Mouse (Mus musculus) hindbrain, embryonic 11.5 days (tissue): ENCODE measurements around the gene Itgb2l. TPM values are rescaled to one million over a fixed set of nuclear protein-coding genes. Genes with fewer than 3 reads are reported as not detected.

Source experiments
- ATAC-seq: fragments of 200-750 bp; cut with Nextera tagmentation; 2 replicates; pipeline ENCODE4 v1.8.0; 2017; ENCODE audit warnings: mild to moderate bottlenecking, moderate TSS enrichment, moderate library complexity; ENCODE audit not compliant: low FRiP score
- DNase-seq: peaks from one replicate; pipeline ENCODE4 v3.0.0-alpha.2; 2015; ENCODE audit warnings: low spot score
- H3K27ac ChIP-seq: fragments of 300-500 bp; sonication (generic); 2 replicates; pipeline ENCODE4 v1.5.1; 2014; ENCODE audit warnings: mild to moderate bottlenecking, low read depth, low read length
- H3K27me3 ChIP-seq: fragments of 300-500 bp; sonication (generic); 2 replicates; pipeline ENCODE4 v1.6.1; 2014; ENCODE audit warnings: mild to moderate bottlenecking, low read length, moderate library complexity, mixed read lengths; ENCODE audit not compliant: control insufficient read depth, insufficient read depth
- H3K36me3 ChIP-seq: fragments of 300-500 bp; sonication (generic); 2 replicates; pipeline ENCODE4 v1.6.1; 2014; ENCODE audit warnings: mild to moderate bottlenecking, low read length, moderate library complexity, mixed read lengths; ENCODE audit not compliant: control insufficient read depth, insufficient read depth
- H3K4me1 ChIP-seq: fragments of 300-500 bp; sonication (generic); replicated peaks from 2 replicates; pipeline ENCODE4 v1.6.1; 2014; ENCODE audit warnings: low read length, mixed read lengths; ENCODE audit not compliant: control insufficient read depth, insufficient read depth
- H3K4me2 ChIP-seq: fragments of 300-500 bp; sonication (generic); replicated peaks from 2 replicates; pipeline ENCODE4 v1.6.1; 2014; ENCODE audit warnings: mild to moderate bottlenecking, low read depth, low read length
- H3K4me3 ChIP-seq: fragments of 300-500 bp; sonication (generic); 2 replicates; pipeline ENCODE4 v1.5.1; 2014; ENCODE audit warnings: low read depth, low read length
- H3K9ac ChIP-seq: fragments of 300-500 bp; sonication (generic); 2 replicates; pipeline ENCODE4 v1.6.1; 2014; ENCODE audit warnings: low read depth, low read length
- H3K9me3 ChIP-seq: fragments of 300-500 bp; sonication (generic); 2 replicates; pipeline ENCODE4 v1.6.1; 2016; ENCODE audit warnings: low read length; ENCODE audit not compliant: control insufficient read depth
- WGBS: fragments of 180-500 bp; shearing (Covaris S2); extraction: QIAGEN DNeasy Blood & Tissue Kit; methylation state at CpG from one replicate; pipeline ENCODE4 v1.1.7; 2014; 5-methylcytosine and 5-hydroxymethylcytosine counted together
- polyA plus RNA-seq: library from polyadenylated mRNA; unstranded; fragments of >200 nt; fragmentation: Nextera tagmentation; extraction: Ambion mirVana; gene quantifications from 2 replicates; pipeline ENCODE4 v1.2.1, GENCODE M21; 2014

Itgb2l gene
- polyA plus RNA-seq, 1 experiment from 2014 or later, result not detected

- H3K9me3 ChIP-seq, result no peaks in the 10 kb centered on the region
- H3K27ac ChIP-seq, result no peak overlapping the region
- no peak overlapping the region for H3K4me2 ChIP-seq
- no peaks in the 10 kb centered on the region for H3K36me3 ChIP-seq
- no peaks in the 10 kb centered on the region for H3K4me1 ChIP-seq
- WGBS, result 84% methylated on average over 8 of the region's 8 CpGs
- no peaks in the 10 kb centered on the region for H3K27me3 ChIP-seq
- DNase-seq (peak; percentile 4), ATAC-seq (peak; percentile 33; the same call in 1 of the 2 replicates)
- no peak overlapping the region for H3K9ac ChIP-seq
- no peak overlapping the region for H3K4me3 ChIP-seq
Observed at GRCm38 (mm10) chr16:96440871-96441270, 2.5 kb downstream of the Itgb2l start.

DNA sequence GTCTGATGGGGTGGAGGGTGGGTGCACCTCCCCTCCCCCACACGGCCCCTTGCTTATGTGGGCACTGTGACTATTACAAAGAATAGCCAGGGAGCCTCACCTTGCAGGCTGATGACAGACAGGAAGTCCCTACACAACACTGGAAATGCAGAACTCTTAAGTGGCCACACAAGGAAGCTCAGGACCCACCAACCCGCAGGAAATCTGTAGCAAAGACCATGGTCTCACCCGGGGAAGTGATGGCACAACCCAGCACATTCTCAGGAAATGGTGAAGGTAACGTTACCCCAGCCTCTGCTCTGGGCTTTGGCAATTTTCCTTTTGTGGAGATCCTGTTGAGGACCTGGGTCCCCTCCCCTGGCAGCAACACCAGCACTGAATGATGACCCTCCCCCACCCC, 3.7 kb downstream of the Itgb2l start:
- no peak for ATAC-seq
- WGBS, result 80% methylated on average over 4 of the region's 4 CpGs
- no peak for DNase-seq

GRCm38 (mm10) chr16:96438946-96439345, 4.5 kb downstream of the Itgb2l start:
- Histone ChIP-seq H3K9me3 (no peaks in the 10 kb centered on the region), H3K27me3 (no peaks in the 10 kb centered on the region), H3K4me1 (no peaks in the 10 kb centered on the region), H3K36me3 (no peaks in the 10 kb centered on the region), H3K4me2 (no peak overlapping the region), H3K4me3 (no peak overlapping the region), H3K27ac (no peak overlapping the region), H3K9ac (no peak overlapping the region)
- DNase-seq (no peak), ATAC-seq (no peak)
- WGBS, result 93% methylated on average over 5 of the region's 5 CpGs

More for the DNA sequence above, 3.7 kb downstream of the Itgb2l start:
- no peak overlapping the region for H3K4me3 ChIP-seq
- no peaks in the 10 kb centered on the region for H3K9me3 ChIP-seq
- H3K36me3 ChIP-seq, result no peaks in the 10 kb centered on the region
- no peak overlapping the region for H3K4me2 ChIP-seq
- no peaks in the 10 kb centered on the region for H3K27me3 ChIP-seq
- H3K4me1 ChIP-seq, result no peaks in the 10 kb centered on the region
- H3K9ac ChIP-seq, result no peak overlapping the region
- H3K27ac ChIP-seq, result no peak overlapping the region

DNA sequence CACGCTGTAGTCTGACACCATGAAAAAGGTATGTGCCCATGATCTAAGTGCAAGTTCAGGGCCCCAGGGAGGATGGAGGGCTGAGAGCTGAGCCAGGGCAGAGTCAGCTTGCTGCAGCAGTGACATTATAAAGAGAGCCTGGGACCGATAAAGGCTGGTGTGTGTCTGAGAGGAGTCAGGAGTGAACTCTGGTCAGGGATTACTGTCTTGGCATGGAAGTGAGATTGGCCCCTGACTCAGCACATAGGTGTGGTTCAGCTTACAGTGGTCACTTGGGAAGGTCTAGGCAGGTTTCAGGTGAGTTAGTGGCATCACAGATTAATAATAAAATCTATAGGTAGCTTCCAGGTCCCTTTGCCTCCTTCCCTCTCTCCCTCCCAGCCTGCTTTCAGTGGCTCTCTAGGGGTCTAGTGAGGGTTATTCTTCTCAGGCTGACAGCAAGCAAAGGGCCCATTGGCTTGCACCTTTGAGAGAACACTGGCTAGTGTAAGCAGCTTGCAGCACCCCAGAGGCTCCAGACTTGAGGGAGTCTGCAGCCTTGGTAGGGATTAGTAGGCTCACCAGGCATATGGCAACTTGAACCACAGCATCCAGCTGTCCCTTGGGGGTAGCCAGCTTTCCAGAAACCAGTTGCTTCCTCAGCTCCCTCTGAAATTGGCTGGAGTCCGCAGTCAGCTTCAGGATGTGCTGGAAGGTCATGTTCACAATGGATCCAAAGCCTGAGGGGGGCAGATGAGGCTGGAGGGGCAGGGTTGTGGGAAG, 9.2 kb downstream of the Itgb2l start:
- WGBS, result 86% methylated on average over 3 of the region's 3 CpGs

GRCm38 (mm10) chr16:96433266-96433665, 10.2 kb downstream of the Itgb2l start:
- WGBS, result 88% methylated on average over 10 of the region's 10 CpGs
- H3K4me2 ChIP-seq, result no peak overlapping the region
- H3K9me3 ChIP-seq, result no peaks in the 10 kb centered on the region
- no peaks in the 10 kb centered on the region for H3K27me3 ChIP-seq
- no peak overlapping the region for H3K4me3 ChIP-seq
- no peak for ATAC-seq
- no peaks in the 10 kb centered on the region for H3K36me3 ChIP-seq
- H3K4me1 ChIP-seq, result no peaks in the 10 kb centered on the region
- H3K9ac ChIP-seq, result no peak overlapping the region
- no peak overlapping the region for H3K27ac ChIP-seq
- no peak for DNase-seq

More for the DNA sequence above, 9.2 kb downstream of the Itgb2l start:
- H3K4me2 ChIP-seq, result no peak overlapping the region
- ATAC-seq (no peak), DNase-seq (no peak)
- no peaks in the 10 kb centered on the region for H3K27me3 ChIP-seq
- H3K9ac ChIP-seq, result no peak overlapping the region
- H3K36me3 ChIP-seq, result no peaks in the 10 kb centered on the region
- no peaks in the 10 kb centered on the region for H3K4me1 ChIP-seq
- H3K9me3 ChIP-seq, result no peaks in the 10 kb centered on the region
- no peak overlapping the region for H3K4me3 ChIP-seq
- no peak overlapping the region for H3K27ac ChIP-seq

GRCm38 (mm10) chr16:96429046-96429445, 14.4 kb downstream of the Itgb2l start:
- ATAC-seq, result no peak
- no peak for DNase-seq
- H3K9ac ChIP-seq, result no peak overlapping the region
- no peak overlapping the region for H3K4me3 ChIP-seq
- no peak overlapping the region for H3K4me2 ChIP-seq
- H3K36me3 ChIP-seq, result no peaks in the 10 kb centered on the region
- H3K9me3 ChIP-seq, result no peaks in the 10 kb centered on the region
- no peaks in the 10 kb centered on the region for H3K27me3 ChIP-seq
- WGBS, result 70% methylated on average over 3 of the region's 3 CpGs
- no peaks in the 10 kb centered on the region for H3K4me1 ChIP-seq
- H3K27ac ChIP-seq, result no peak overlapping the region

DNA sequence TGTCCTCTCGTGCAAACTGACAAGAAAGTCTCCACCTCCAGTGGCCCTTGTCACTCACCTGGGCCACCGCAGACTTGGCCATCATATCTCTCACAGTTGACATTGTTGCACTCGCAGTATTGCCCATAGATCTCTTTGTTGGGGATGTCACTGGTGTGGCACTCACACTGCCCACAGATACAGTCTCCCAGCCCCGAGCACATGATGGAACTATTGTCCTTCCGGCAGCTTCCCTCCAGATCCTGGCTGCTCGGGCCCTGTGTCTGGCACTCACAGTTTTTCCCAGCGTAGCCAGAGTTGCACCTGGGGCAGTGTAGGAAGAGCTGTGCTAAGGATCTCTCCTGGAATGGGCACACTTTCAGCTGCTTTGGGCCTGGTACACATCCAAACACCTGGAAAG, 16.7 kb downstream of the Itgb2l start:
- WGBS, result 87% methylated on average over 7 of the region's 7 CpGs
- no peaks in the 10 kb centered on the region for H3K27me3 ChIP-seq
- H3K9me3 ChIP-seq, result no peaks in the 10 kb centered on the region
- H3K4me2 ChIP-seq, result no peak overlapping the region
- no peak overlapping the region for H3K9ac ChIP-seq
- H3K4me1 ChIP-seq, result no peaks in the 10 kb centered on the region
- H3K27ac ChIP-seq, result no peak overlapping the region
- ATAC-seq, result no peak
- H3K4me3 ChIP-seq, result no peak overlapping the region
- H3K36me3 ChIP-seq, result no peaks in the 10 kb centered on the region
- DNase-seq, result no peak

DNA sequence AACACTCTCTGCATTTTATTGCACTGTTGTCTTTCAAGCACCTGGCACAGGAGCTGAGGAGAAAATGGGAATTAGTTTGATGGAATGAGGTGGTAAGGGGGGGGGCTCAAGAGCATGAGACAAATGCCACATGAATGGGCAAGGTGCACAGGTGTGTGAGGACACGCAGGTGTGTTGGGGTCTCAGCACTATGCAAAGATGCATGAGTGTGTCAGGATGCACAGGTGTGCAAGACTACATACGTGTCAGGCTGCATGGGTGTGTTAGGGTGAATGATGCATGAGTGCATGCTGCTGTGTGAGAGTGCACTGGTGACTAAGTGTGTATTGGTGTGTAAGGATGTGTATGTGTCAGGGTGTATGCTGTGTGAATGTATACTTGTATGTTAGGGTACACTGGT, 18.4 kb downstream of the Itgb2l start:
- ATAC-seq, result no peak
- no peak overlapping the region for H3K4me3 ChIP-seq

GRCm38 (mm10) chr16:96408064-96408465, 35.4 kb downstream of the Itgb2l start:
- Histone ChIP-seq H3K27me3 (no peaks in the 10 kb centered on the region), H3K4me1 (no peaks in the 10 kb centered on the region), H3K9ac (no peak overlapping the region), H3K9me3 (no peaks in the 10 kb centered on the region), H3K4me3 (no peak overlapping the region), H3K27ac (no peak overlapping the region), H3K4me2 (no peak overlapping the region), H3K36me3 (no peaks in the 10 kb centered on the region)
- DNase-seq (peak; percentile 5), ATAC-seq (no peak)
- WGBS, result 16% methylated on average over 4 of the region's 4 CpGs

More for the DNA sequence above, 18.4 kb downstream of the Itgb2l start:
- no peaks in the 10 kb centered on the region for H3K9me3 ChIP-seq
- no peaks in the 10 kb centered on the region for H3K27me3 ChIP-seq
- WGBS, result 86% methylated on average over 2 of the region's 2 CpGs
- no peaks in the 10 kb centered on the region for H3K36me3 ChIP-seq
- H3K4me2 ChIP-seq, result no peak overlapping the region
- DNase-seq, result no peak
- no peaks in the 10 kb centered on the region for H3K4me1 ChIP-seq
- H3K9ac ChIP-seq, result no peak overlapping the region
- H3K27ac ChIP-seq, result no peak overlapping the region
